In the genomic region with DNA sequence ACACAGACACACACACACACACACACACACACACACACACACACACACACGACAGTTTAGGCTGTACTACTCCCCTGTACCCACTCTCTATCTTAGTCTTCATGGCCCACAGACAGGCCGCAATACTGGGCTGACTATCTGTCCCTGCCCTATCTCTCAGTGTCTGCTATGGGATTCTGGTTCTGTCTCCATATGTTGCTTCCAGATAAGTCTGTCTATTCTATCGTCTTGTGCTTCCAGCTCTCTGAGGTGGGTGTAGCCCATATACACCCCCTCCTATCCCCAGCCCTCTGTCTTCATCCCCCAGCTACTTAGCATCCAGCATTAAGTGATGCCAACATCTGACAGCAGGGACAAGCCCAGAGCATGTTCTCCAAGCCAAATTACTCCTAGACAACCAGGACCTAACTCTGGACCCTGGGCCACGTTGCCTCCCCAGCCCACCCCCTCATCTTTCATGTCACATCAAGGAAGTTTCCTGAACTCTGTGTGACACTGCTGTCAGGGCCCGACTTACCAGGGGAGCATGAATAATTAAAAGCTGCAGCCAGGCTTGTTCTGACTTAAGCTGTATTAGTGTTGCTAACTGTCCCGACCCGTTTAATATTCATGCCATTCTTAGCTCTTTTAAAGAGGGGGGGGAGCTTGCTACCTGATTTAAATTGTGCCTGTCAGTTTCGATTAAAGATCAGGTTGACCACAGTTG, we compare ENCODE assay signal across 12 mouse cellular contexts.
DNase-seq lines count a peak whose midpoint lies in the region; ATAC-seq and TF ChIP-seq lines count a peak whose summit lies in the region.
"Had no signal": no experiment of that assay in that cellular context is flagged by ENCODE, and none has a peak within 500 bp of the region (broad histone marks: within the 10 kb centered on the region; RNA-seq: fewer than 3 reads in every experiment).

No protein-coding gene starts in this region.

- H3K36me3 ChIP-seq in forebrain, embryonic 13.5 days (ENCODE audit: poor library complexity, severe bottlenecking) = no peaks in the 10 kb centered on the region
- H3K36me3 ChIP-seq in forebrain, embryonic 14.5 days (ENCODE audit: control insufficient read depth, insufficient read depth, low read length) = no peaks in the 10 kb centered on the region
- H3K36me3 ChIP-seq in embryonic facial prominence, embryonic 10.5 days (replicated peaks) = no peaks in the 10 kb centered on the region
- no peaks in the 10 kb centered on the region for H3K36me3 ChIP-seq in liver, embryonic 15.5 days (replicated peaks)
- H3K36me3 ChIP-seq in midbrain, postnatal 0 days (ENCODE audit: insufficient read depth, low read length) = no peaks in the 10 kb centered on the region
- H3K36me3 ChIP-seq: G1E had no signal

- H3K9me3 ChIP-seq in forebrain, embryonic 13.5 days (replicated peaks) = no peaks in the 10 kb centered on the region
- H3K9me3 ChIP-seq in forebrain, embryonic 14.5 days (replicated peaks; ENCODE audit: control insufficient read depth, low read length) = no peaks in the 10 kb centered on the region
- H3K9me3 ChIP-seq in embryonic facial prominence, embryonic 10.5 days = no peaks in the 10 kb centered on the region
- H3K9me3 ChIP-seq in liver, embryonic 15.5 days (replicated peaks) = no peaks in the 10 kb centered on the region
- H3K9me3 ChIP-seq in midbrain, postnatal 0 days (ENCODE audit: low read length) = no peaks in the 10 kb centered on the region

- no peak overlapping the region for H3K4me2 ChIP-seq in forebrain, embryonic 13.5 days
- no peak overlapping the region for H3K4me2 ChIP-seq in forebrain, embryonic 14.5 days (ENCODE audit: low read length)
- H3K4me2 ChIP-seq in liver, embryonic 15.5 days = no peak overlapping the region
- H3K4me2 ChIP-seq in midbrain, postnatal 0 days (ENCODE audit: low read depth, low read length, poor library complexity, severe bottlenecking) = no peak overlapping the region

- H3K4me1 ChIP-seq in forebrain, embryonic 13.5 days = peaks cover 36% of the 10 kb centered on the region
- peaks cover 14% of the 10 kb centered on the region; the same call in 1 of the 2 replicates for H3K4me1 ChIP-seq in forebrain, embryonic 14.5 days (ENCODE audit: control insufficient read depth, insufficient read depth, low read length)
- peaks cover 62% of the 10 kb centered on the region for H3K4me1 ChIP-seq in embryonic facial prominence, embryonic 10.5 days
- H3K4me1 ChIP-seq in liver, embryonic 15.5 days (replicated peaks) = no peaks in the 10 kb centered on the region; the same call in 1 of the 2 replicates
- peaks cover 10% of the 10 kb centered on the region; the same call in 1 of the 2 replicates for H3K4me1 ChIP-seq in midbrain, postnatal 0 days (ENCODE audit: insufficient read depth, low read length)

- no peak for ATAC-seq in forebrain, embryonic 13.5 days
- ATAC-seq in forebrain, embryonic 14.5 days = no peak
- ATAC-seq in liver, embryonic 15.5 days (ENCODE audit: insufficient read depth) = peak; percentile 90
- ATAC-seq in midbrain, postnatal 0 days (ENCODE audit: low FRiP score) = no peak
- ATAC-seq: forebrain, embryonic 16.5 days had no signal

- H3K4me3 ChIP-seq in forebrain, embryonic 13.5 days = no peak overlapping the region
- no peak overlapping the region for H3K4me3 ChIP-seq in forebrain, embryonic 14.5 days (ENCODE audit: low read depth, low read length)
- H3K4me3 ChIP-seq in embryonic facial prominence, embryonic 10.5 days = no peak overlapping the region
- no peak overlapping the region for H3K4me3 ChIP-seq in liver, embryonic 15.5 days (replicated peaks)
- no peak overlapping the region for H3K4me3 ChIP-seq in midbrain, postnatal 0 days (ENCODE audit: low read depth, low read length)

- no peak for DNase-seq in forebrain, embryonic 14.5 days (ENCODE audit: low spot score)
- no peak for DNase-seq in embryonic facial prominence, embryonic 10.5 days (ENCODE audit: low spot score)
- peak; percentile 27 for DNase-seq in midbrain, postnatal 0 days (ENCODE audit: low spot score)
- no peak for DNase-seq in adrenal gland, postnatal 4 days (ENCODE audit: low spot score in 2 of 2)
- no peak for DNase-seq in urinary bladder, postnatal 4 days (ENCODE audit: low spot score in 2 of 2)
- no peak for DNase-seq in lung, adult 18-20 months
- DNase-seq: heart, postnatal 36 days; kidney, adult 8-10 months had no signal

- 31% methylated on average over 8 of the region's 8 CpGs for WGBS in forebrain, embryonic 13.5 days
- 29% methylated on average over 8 of the region's 8 CpGs for WGBS in forebrain, embryonic 14.5 days
- WGBS in embryonic facial prominence, embryonic 10.5 days = 46% methylated on average over 8 of the region's 8 CpGs
- 34% methylated on average over 8 of the region's 8 CpGs for WGBS in liver, embryonic 15.5 days (ENCODE audit: insufficient replicate concordance)
- 23% methylated on average over 8 of the region's 8 CpGs for WGBS in midbrain, postnatal 0 days

- peak overlapping the region; percentile 12; the same call in 1 of the 2 replicates for H3K27ac ChIP-seq in forebrain, embryonic 13.5 days
- H3K27ac ChIP-seq in forebrain, embryonic 14.5 days (ENCODE audit: low read depth, low read length) = no peak overlapping the region
- peak overlapping the region; percentile 51 for H3K27ac ChIP-seq in embryonic facial prominence, embryonic 10.5 days (replicated peaks)
- H3K27ac ChIP-seq in liver, embryonic 15.5 days (replicated peaks) = no peak overlapping the region
- no peak overlapping the region for H3K27ac ChIP-seq in midbrain, postnatal 0 days (ENCODE audit: low read depth, low read length)

- peaks cover 8% of the 10 kb centered on the region for H3K27me3 ChIP-seq in forebrain, embryonic 13.5 days
- no peaks in the 10 kb centered on the region for H3K27me3 ChIP-seq in forebrain, embryonic 14.5 days (replicated peaks; ENCODE audit: control insufficient read depth, insufficient read depth, low read length)
- peaks cover 27% of the 10 kb centered on the region for H3K27me3 ChIP-seq in embryonic facial prominence, embryonic 10.5 days (replicated peaks; ENCODE audit: low read depth, poor library complexity, severe bottlenecking)
- H3K27me3 ChIP-seq in liver, embryonic 15.5 days = no peaks in the 10 kb centered on the region
- H3K27me3 ChIP-seq in midbrain, postnatal 0 days (ENCODE audit: insufficient read depth, low read length) = no peaks in the 10 kb centered on the region

- TF ChIP-seq CTCF in midbrain, postnatal 0 days (IDR thresholded peaks at IDR 0.05) = no peak

- H3K9ac ChIP-seq in forebrain, embryonic 13.5 days = no peak overlapping the region
- no peak overlapping the region for H3K9ac ChIP-seq in forebrain, embryonic 14.5 days (ENCODE audit: low read length)
- no peak overlapping the region for H3K9ac ChIP-seq in liver, embryonic 15.5 days
- H3K9ac ChIP-seq in midbrain, postnatal 0 days (replicated peaks; ENCODE audit: low read length, poor library complexity, severe bottlenecking) = no peak overlapping the region

Comparison
In these comparisons a context has a peak if more than half of its experiments do, and no peak if none do; other contexts are left out.
1. H3K27ac ChIP-seq: peak in forebrain, embryonic 13.5 days (single experiment) and embryonic facial prominence, embryonic 10.5 days (single experiment); none in forebrain, embryonic 14.5 days (single experiment), liver, embryonic 15.5 days (single experiment) and midbrain, postnatal 0 days (single experiment).